Mouse (Mus musculus): ENCODE measurements around the gene Dag1. TPM values are rescaled to one million over a fixed set of nuclear protein-coding genes. Genes with fewer than 3 reads are reported as not detected.

Dag1 gene
- total RNA-seq, 2 experiments from 2014 or later, result 74.4 to 76.5 TPM

GRCm38 (mm10) chr9:108154814-108155213 is 108.9 kb downstream of the Dag1 start:
- Histone ChIP-seq H3K27ac (peak overlapping the region; percentile 91), H3K4me3 (no peak overlapping the region)
- no peak for TF ChIP-seq CTCF (conservative IDR thresholded peaks at IDR 0.05)
- no peak for DNase-seq (ENCODE audit: low spot score in 2 of 2)

Other genes starting within 250 kb of the Dag1 start
- gene Gmppb, start 214.7 kb downstream of the Dag1 start, total RNA-seq (2021), result 10 to 100 TPM; 17.5 to 17.7 TPM
- gene Amigo3, start 210.8 kb downstream of the Dag1 start, total RNA-seq (2021), result 1 to 10 TPM; 2.0 to 2.6 TPM
- not detected for gene Mst1, start 183.5 kb downstream of the Dag1 start, total RNA-seq (2021)
- gene Rnf123, start 180.6 kb downstream of the Dag1 start, total RNA-seq (2021), result 100 to 1,000 TPM in 1 of 2 experiments, 10 to 100 TPM in 1; 95.7 to 111 TPM
- gene Apeh, start 169.4 kb downstream of the Dag1 start, total RNA-seq (2021), result 10 to 100 TPM; 35.3 to 37.0 TPM
- 100 to 1,000 TPM; 236 to 246 TPM for gene Bsn, start 73.6 kb downstream of the Dag1 start, total RNA-seq (2021)
- gene Nicn1, start 26.5 kb upstream of the Dag1 start, total RNA-seq (2021), result 100 to 1,000 TPM; 109 to 114 TPM
- 10 to 100 TPM; 32.9 to 34.4 TPM for gene Amt, start 32.9 kb upstream of the Dag1 start, total RNA-seq (2021)
- 100 to 1,000 TPM; 155 to 163 TPM for gene Rhoa, start 42.2 kb upstream of the Dag1 start, total RNA-seq (2021)
- 10 to 100 TPM; 35.4 to 36.0 TPM for gene Tcta, start 42.2 kb upstream of the Dag1 start, total RNA-seq (2021)
- 10 to 100 TPM; 62.2 to 64.1 TPM for gene Gpx1, start 74.9 kb upstream of the Dag1 start, total RNA-seq (2021)
- gene Usp4, start 83.9 kb upstream of the Dag1 start, total RNA-seq (2021), result 100 to 1,000 TPM; 106 to 112 TPM
- gene 1700102P08Rik, start 128.8 kb upstream of the Dag1 start, total RNA-seq (2021), result 1 to 10 TPM; 2.3 to 3.3 TPM
- under 1 TPM in 1 of 2 experiments, not detected in 1; 0.15 TPM for gene Ccdc36, start 164.5 kb upstream of the Dag1 start, total RNA-seq (2021)
- not detected for gene BC048562, start 172.5 kb upstream of the Dag1 start, total RNA-seq (2021)
- 10 to 100 TPM; 36.7 to 40.6 TPM for gene Ccdc71, start 196.6 kb upstream of the Dag1 start, total RNA-seq (2021)
- 10 to 100 TPM; 16.7 to 19.6 TPM for gene Klhdc8b, start 197.6 kb upstream of the Dag1 start, total RNA-seq (2021)
- 10 to 100 TPM; 29.3 to 30.7 TPM for gene Lamb2, start 215.8 kb upstream of the Dag1 start, total RNA-seq (2021)
- gene Usp19, start 226.6 kb upstream of the Dag1 start, total RNA-seq (2021), result 100 to 1,000 TPM; 154 TPM
- gene Qars, start 243.7 kb upstream of the Dag1 start, total RNA-seq (2021), result 10 to 100 TPM; 74.9 to 79.8 TPM